Mouse (Mus musculus) erythroblast, embryonic 14.5 days (primary cell): Measurements from ENCODE around the gene Fndc3a.

Experiments
- GATA1 ChIP-seq: IDR thresholded peaks from 2 replicates; pipeline ENCODE4 v1.6.1; 2012; ENCODE audit warnings: low read length, inconsistent platforms, mixed read lengths
- TAL1 ChIP-seq: IDR thresholded peaks from 3 replicates; pipeline ENCODE4 v1.6.1; 2012; ENCODE audit warnings: low read length, inconsistent platforms, mixed read lengths

DNA sequence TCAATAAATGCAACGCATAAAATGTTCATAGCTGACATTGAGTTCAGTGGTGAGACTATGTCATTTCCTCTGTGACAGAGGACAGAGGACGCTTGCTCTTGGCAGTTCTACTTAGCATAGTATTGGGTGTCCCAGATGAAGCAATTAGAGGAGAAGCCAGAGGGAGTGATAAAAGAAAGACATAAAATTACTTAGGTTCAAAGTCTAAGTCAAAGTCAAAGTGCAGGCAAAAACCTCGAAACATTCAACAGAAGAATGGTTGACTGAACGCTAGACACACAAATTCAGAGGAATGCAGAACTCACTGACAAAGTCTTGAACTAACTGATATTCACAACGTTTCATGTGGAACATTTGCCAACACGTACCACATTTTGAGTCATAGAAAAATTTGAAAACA lies 191.0 kb downstream of the Fndc3a start:
- TF ChIP-seq GATA1 (no peak), TAL1 (no peak)
